Mouse (Mus musculus): ENCODE data around the gene Olfr146.

GRCm38 (mm10) chr9:38999583-38999982, 23.6 kb downstream of the Olfr146 start, which contains the start of gene Olfr935:
- TF ChIP-seq CTCF (IDR thresholded peaks at IDR 0.05; ENCODE audit: low read depth) (no peak), EP300 (optimal IDR thresholded peaks at IDR 0.05) (no peak)

Measured in stomach, postnatal 0 days (tissue).